Mouse (Mus musculus) ES-E14 (cell line): ENCODE measurements around the gene Odf4.

Source experiments
- CHD2 ChIP-seq: IDR thresholded peaks from 2 replicates; pipeline ENCODE4 v1.6.1; 2014; ENCODE audit warnings: mild to moderate bottlenecking, low read depth, low read length, inconsistent platforms
- HCFC1 ChIP-seq: IDR thresholded peaks from 2 replicates; pipeline ENCODE4 v1.6.1; 2012; ENCODE audit warnings: low read length, inconsistent platforms, borderline replicate concordance; ENCODE audit not compliant: insufficient read depth
- MAFK ChIP-seq: IDR thresholded peaks from 2 replicates; pipeline ENCODE4 v1.6.1; 2014; ENCODE audit warnings: mild to moderate bottlenecking, low read depth, low read length, inconsistent platforms; ENCODE audit not compliant: insufficient read depth
- ZC3H11A ChIP-seq: IDR thresholded peaks from 2 replicates; pipeline ENCODE4 v1.6.1; 2012; ENCODE audit warnings: low read depth, mild to moderate bottlenecking, inconsistent platforms, low read length, borderline replicate concordance
- ZNF384 ChIP-seq: IDR thresholded peaks from 2 replicates; pipeline ENCODE4 v1.6.1; 2012; ENCODE audit warnings: low read depth, low read length, inconsistent platforms

DNA sequence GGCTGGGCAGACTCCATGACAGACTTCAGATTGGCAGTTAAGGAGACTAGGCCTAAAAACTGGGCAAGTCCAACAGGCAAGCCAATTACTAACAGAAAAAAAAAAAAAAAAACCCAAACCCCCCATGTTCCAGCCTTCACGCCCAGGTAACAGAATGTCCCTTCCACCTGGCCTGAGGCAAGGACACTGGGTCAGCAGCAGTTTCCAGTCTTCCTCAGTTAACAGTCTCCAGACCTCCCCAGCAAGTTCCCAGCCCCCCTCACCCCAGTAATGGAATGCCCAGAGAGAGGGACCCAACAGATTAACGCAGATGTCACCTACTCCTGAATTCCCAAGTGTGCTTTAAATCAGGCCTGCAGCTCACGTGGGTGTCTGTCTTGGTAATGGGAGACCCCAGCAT lies 3.7 kb downstream of the Odf4 start:
- TF ChIP-seq ZNF384 (no peak), MAFK (no peak), ZC3H11A (no peak), CHD2 (no peak), HCFC1 (no peak)
